Mouse (Mus musculus): ENCODE data around the gene Plekhh1. TPM values are rescaled to one million over a fixed set of nuclear protein-coding genes. Genes with fewer than 3 reads are reported as not detected.

The Plekhh1 gene
- polyA plus RNA-seq, 1 experiment from 2014 or later = 3.1 TPM

- no peaks in the 10 kb centered on the region for H3K27me3 ChIP-seq (ENCODE audit: control insufficient read depth, insufficient read depth, low read length)
- 92% methylated on average over 8 of the region's 8 CpGs for WGBS
- DNase-seq (no peak), ATAC-seq (ENCODE audit: low FRiP score, low TSS enrichment) (no peak)
- no peaks in the 10 kb centered on the region for H3K9me3 ChIP-seq (ENCODE audit: control insufficient read depth, low read length)
- no peaks in the 10 kb centered on the region for H3K4me1 ChIP-seq (ENCODE audit: control insufficient read depth, insufficient read depth, low read length)
- no peak overlapping the region for H3K4me2 ChIP-seq (ENCODE audit: low read length)
- H3K36me3 ChIP-seq (ENCODE audit: control insufficient read depth, insufficient read depth, low read length) = peaks cover 20% of the 10 kb centered on the region; the same call in 1 of the 2 replicates
- H3K4me3 ChIP-seq (replicated peaks; ENCODE audit: low read depth, low read length) = no peak overlapping the region
- H3K27ac ChIP-seq (replicated peaks; ENCODE audit: low read depth, low read length) = no peak overlapping the region
- H3K9ac ChIP-seq (replicated peaks; ENCODE audit: low read length) = no peak overlapping the region
These were observed 15.7 kb downstream of the Plekhh1 start for GRCm38 (mm10) chr12:79044668-79045067.

- H3K4me2 ChIP-seq (ENCODE audit: low read length) = no peak overlapping the region
- H3K27ac ChIP-seq (replicated peaks; ENCODE audit: low read depth, low read length) = no peak overlapping the region
- no peak overlapping the region for H3K4me3 ChIP-seq (replicated peaks; ENCODE audit: low read depth, low read length)
- H3K36me3 ChIP-seq (ENCODE audit: control insufficient read depth, insufficient read depth, low read length) = peaks cover 29% of the 10 kb centered on the region; the same call in 1 of the 2 replicates
- no peaks in the 10 kb centered on the region for H3K9me3 ChIP-seq (ENCODE audit: control insufficient read depth, low read length)
- WGBS = 80% methylated on average over 6 of the region's 6 CpGs
- no peak for ATAC-seq (ENCODE audit: low FRiP score, low TSS enrichment)
- H3K9ac ChIP-seq (replicated peaks; ENCODE audit: low read length) = no peak overlapping the region
- no peaks in the 10 kb centered on the region for H3K4me1 ChIP-seq (ENCODE audit: control insufficient read depth, insufficient read depth, low read length)
- no peak for DNase-seq
- H3K27me3 ChIP-seq (ENCODE audit: control insufficient read depth, insufficient read depth, low read length) = no peaks in the 10 kb centered on the region
These were observed 17.2 kb downstream of the Plekhh1 start for GRCm38 (mm10) chr12:79046171-79046570.

DNA sequence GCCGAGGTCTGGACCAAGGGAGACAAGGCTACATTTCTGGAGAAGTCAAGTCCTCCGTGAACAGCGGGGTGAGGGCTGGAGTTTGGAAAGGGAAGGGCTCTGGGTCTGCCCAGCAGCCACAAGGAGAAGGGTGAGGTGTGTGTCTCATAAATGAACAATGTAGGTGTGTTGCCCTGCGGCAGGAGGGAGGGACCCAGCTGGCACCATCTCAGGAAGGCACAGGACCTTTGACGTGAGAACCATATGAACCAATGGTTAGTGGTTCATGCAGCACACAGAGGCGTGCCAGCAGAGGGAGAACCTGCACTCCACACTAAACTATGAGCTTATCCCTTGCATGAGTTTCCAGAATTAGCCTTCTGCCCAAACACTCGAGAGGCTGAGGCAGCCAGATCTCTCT is 18.2 kb downstream of the Plekhh1 start:
- DNase-seq = no peak
- H3K9me3 ChIP-seq (ENCODE audit: control insufficient read depth, low read length) = no peaks in the 10 kb centered on the region
- no peak for ATAC-seq (ENCODE audit: low FRiP score, low TSS enrichment)
- WGBS = 91% methylated on average over 7 of the region's 7 CpGs
- H3K9ac ChIP-seq (replicated peaks; ENCODE audit: low read length) = no peak overlapping the region
- no peak overlapping the region for H3K4me2 ChIP-seq (ENCODE audit: low read length)
- peaks cover 30% of the 10 kb centered on the region; the same call in 1 of the 2 replicates for H3K36me3 ChIP-seq (ENCODE audit: control insufficient read depth, insufficient read depth, low read length)
- no peak overlapping the region for H3K27ac ChIP-seq (replicated peaks; ENCODE audit: low read depth, low read length)
- H3K27me3 ChIP-seq (ENCODE audit: control insufficient read depth, insufficient read depth, low read length) = no peaks in the 10 kb centered on the region
- H3K4me3 ChIP-seq (replicated peaks; ENCODE audit: low read depth, low read length) = no peak overlapping the region
- H3K4me1 ChIP-seq (ENCODE audit: control insufficient read depth, insufficient read depth, low read length) = no peaks in the 10 kb centered on the region

GRCm38 (mm10) chr12:79048898-79049297 is 19.9 kb downstream of the Plekhh1 start:
- DNase-seq (no peak), ATAC-seq (ENCODE audit: low FRiP score, low TSS enrichment) (no peak)
- H3K27me3 ChIP-seq (ENCODE audit: control insufficient read depth, insufficient read depth, low read length) = no peaks in the 10 kb centered on the region
- peaks cover 30% of the 10 kb centered on the region for H3K36me3 ChIP-seq (ENCODE audit: control insufficient read depth, insufficient read depth, low read length)
- WGBS = 94% methylated on average over 1 of the region's 1 CpGs
- H3K4me2 ChIP-seq (ENCODE audit: low read length) = no peak overlapping the region
- H3K27ac ChIP-seq (replicated peaks; ENCODE audit: low read depth, low read length) = no peak overlapping the region
- no peaks in the 10 kb centered on the region for H3K9me3 ChIP-seq (ENCODE audit: control insufficient read depth, low read length)
- no peak overlapping the region for H3K9ac ChIP-seq (replicated peaks; ENCODE audit: low read length)
- no peak overlapping the region for H3K4me3 ChIP-seq (replicated peaks; ENCODE audit: low read depth, low read length)
- no peaks in the 10 kb centered on the region for H3K4me1 ChIP-seq (ENCODE audit: control insufficient read depth, insufficient read depth, low read length)

DNA sequence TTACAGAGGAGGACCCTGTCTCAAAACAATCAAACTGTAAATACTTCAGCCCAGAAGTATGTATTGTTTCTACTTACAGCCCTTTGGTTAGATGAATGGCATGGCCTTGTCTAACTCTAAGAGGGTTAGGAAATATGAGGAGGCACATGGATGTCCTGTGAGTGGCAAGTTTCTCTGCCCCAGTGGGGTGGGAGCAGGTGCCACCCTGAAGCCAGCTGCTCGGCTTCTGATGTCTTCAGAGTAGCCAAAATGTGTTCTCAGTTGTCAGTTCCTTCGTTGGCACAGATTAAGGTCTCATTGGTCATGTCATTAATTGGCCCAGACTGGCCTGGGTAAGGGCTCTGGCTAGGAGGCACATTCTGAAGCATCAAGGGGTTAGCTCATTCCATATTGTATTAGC is 20.8 kb downstream of the Plekhh1 start:
- no peaks in the 10 kb centered on the region for H3K27me3 ChIP-seq (ENCODE audit: control insufficient read depth, insufficient read depth, low read length)
- no peak overlapping the region for H3K4me3 ChIP-seq (replicated peaks; ENCODE audit: low read depth, low read length)
- H3K9ac ChIP-seq (replicated peaks; ENCODE audit: low read length) = no peak overlapping the region
- peaks cover 33% of the 10 kb centered on the region for H3K36me3 ChIP-seq (ENCODE audit: control insufficient read depth, insufficient read depth, low read length)
- H3K27ac ChIP-seq (replicated peaks; ENCODE audit: low read depth, low read length) = no peak overlapping the region
- ATAC-seq (ENCODE audit: low FRiP score, low TSS enrichment) (no peak), DNase-seq (no peak)
- no peaks in the 10 kb centered on the region for H3K9me3 ChIP-seq (ENCODE audit: control insufficient read depth, low read length)
- H3K4me1 ChIP-seq (ENCODE audit: control insufficient read depth, insufficient read depth, low read length) = no peaks in the 10 kb centered on the region
- no peak overlapping the region for H3K4me2 ChIP-seq (ENCODE audit: low read length)
- 86% methylated on average over 2 of the region's 2 CpGs for whole genome bisulfite sequencing

GRCm38 (mm10) chr12:79050545-79051212 is 21.7 kb downstream of the Plekhh1 start:
- no peaks in the 10 kb centered on the region for H3K9me3 ChIP-seq (ENCODE audit: control insufficient read depth, low read length)
- no peaks in the 10 kb centered on the region for H3K27me3 ChIP-seq (ENCODE audit: control insufficient read depth, insufficient read depth, low read length)
- no peak overlapping the region for H3K27ac ChIP-seq (replicated peaks; ENCODE audit: low read depth, low read length)
- DNase-seq (no peak), ATAC-seq (ENCODE audit: low FRiP score, low TSS enrichment) (no peak)
- 94% methylated on average over 3 of the region's 3 CpGs for WGBS
- peaks cover 37% of the 10 kb centered on the region for H3K36me3 ChIP-seq (ENCODE audit: control insufficient read depth, insufficient read depth, low read length)
- no peaks in the 10 kb centered on the region for H3K4me1 ChIP-seq (ENCODE audit: control insufficient read depth, insufficient read depth, low read length)
- no peak overlapping the region for H3K9ac ChIP-seq (replicated peaks; ENCODE audit: low read length)
- no peak overlapping the region for H3K4me3 ChIP-seq (replicated peaks; ENCODE audit: low read depth, low read length)
- no peak overlapping the region for H3K4me2 ChIP-seq (ENCODE audit: low read length)

GRCm38 (mm10) chr12:79052073-79052472 is 23.1 kb downstream of the Plekhh1 start:
- Histone ChIP-seq H3K9ac (replicated peaks; ENCODE audit: low read length) (no peak overlapping the region), H3K4me3 (replicated peaks; ENCODE audit: low read depth, low read length) (no peak overlapping the region), H3K27ac (replicated peaks; ENCODE audit: low read depth, low read length) (no peak overlapping the region), H3K36me3 (ENCODE audit: control insufficient read depth, insufficient read depth, low read length) (peaks cover 39% of the 10 kb centered on the region), H3K4me2 (ENCODE audit: low read length) (no peak overlapping the region), H3K4me1 (ENCODE audit: control insufficient read depth, insufficient read depth, low read length) (no peaks in the 10 kb centered on the region), H3K27me3 (ENCODE audit: control insufficient read depth, insufficient read depth, low read length) (no peaks in the 10 kb centered on the region), H3K9me3 (ENCODE audit: control insufficient read depth, low read length) (no peaks in the 10 kb centered on the region)
- ATAC-seq (ENCODE audit: low FRiP score, low TSS enrichment) (no peak), DNase-seq (no peak)
- 92% methylated on average over 2 of the region's 2 CpGs for WGBS

DNA sequence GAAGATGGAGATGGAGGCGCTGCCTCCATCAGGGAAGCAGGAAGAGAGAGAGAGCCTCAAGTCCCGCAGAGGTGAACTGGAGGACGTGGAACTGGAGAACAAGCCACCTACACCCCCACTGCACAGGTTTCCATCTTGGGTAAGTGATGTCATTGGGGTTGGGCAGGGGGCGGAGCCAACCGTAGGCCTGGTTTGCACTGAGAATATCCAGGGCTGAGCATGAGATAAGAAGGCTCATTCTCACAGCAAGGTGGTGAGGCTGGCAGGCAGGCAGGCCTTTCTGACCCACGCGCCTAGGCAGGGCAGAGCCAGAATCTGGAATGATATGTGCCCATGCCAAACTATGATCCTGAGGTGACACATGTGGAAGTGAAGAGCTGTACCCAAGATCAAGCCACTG is 26.3 kb downstream of the Plekhh1 start:
- 92% methylated on average over 7 of the region's 7 CpGs for WGBS
- Histone ChIP-seq H3K4me3 (replicated peaks; ENCODE audit: low read depth, low read length) (no peak overlapping the region), H3K4me1 (ENCODE audit: control insufficient read depth, insufficient read depth, low read length) (no peaks in the 10 kb centered on the region), H3K4me2 (ENCODE audit: low read length) (no peak overlapping the region), H3K9me3 (ENCODE audit: control insufficient read depth, low read length) (no peaks in the 10 kb centered on the region), H3K27me3 (ENCODE audit: control insufficient read depth, insufficient read depth, low read length) (no peaks in the 10 kb centered on the region), H3K9ac (replicated peaks; ENCODE audit: low read length) (no peak overlapping the region), H3K36me3 (ENCODE audit: control insufficient read depth, insufficient read depth, low read length) (peaks cover 38% of the 10 kb centered on the region), H3K27ac (replicated peaks; ENCODE audit: low read depth, low read length) (no peak overlapping the region)
- DNase-seq = no peak
- no peak for ATAC-seq (ENCODE audit: low FRiP score, low TSS enrichment)

- 75% methylated on average over 6 of the region's 6 CpGs for WGBS
- H3K4me3 ChIP-seq (replicated peaks; ENCODE audit: low read depth, low read length) = no peak overlapping the region
- H3K4me2 ChIP-seq (ENCODE audit: low read length) = no peak overlapping the region
- ATAC-seq (ENCODE audit: low FRiP score, low TSS enrichment) (no peak), DNase-seq (no peak)
- no peak overlapping the region for H3K27ac ChIP-seq (replicated peaks; ENCODE audit: low read depth, low read length)
- H3K9me3 ChIP-seq (ENCODE audit: control insufficient read depth, low read length) = no peaks in the 10 kb centered on the region
- peaks cover 28% of the 10 kb centered on the region for H3K36me3 ChIP-seq (ENCODE audit: control insufficient read depth, insufficient read depth, low read length)
- no peak overlapping the region for H3K9ac ChIP-seq (replicated peaks; ENCODE audit: low read length)
- no peaks in the 10 kb centered on the region for H3K27me3 ChIP-seq (ENCODE audit: control insufficient read depth, insufficient read depth, low read length)
- no peaks in the 10 kb centered on the region for H3K4me1 ChIP-seq (ENCODE audit: control insufficient read depth, insufficient read depth, low read length)
These were observed 30.6 kb downstream of the Plekhh1 start for GRCm38 (mm10) chr12:79059573-79059972.

All from midbrain, embryonic 14.5 days (tissue).